17 mouse cellular contexts compared by ENCODE assay signal in genomic region chr3:140085385-140085784, GRCm38 (mm10).
A peak's percentile ranks its signal among the peaks of the same experiment; 100 is the strongest.
DNase-seq lines count a peak whose midpoint lies in the region.
"Had no signal": no experiment of that assay in that cellular context is flagged by ENCODE, and none has a peak within 500 bp of the region (broad histone marks: within the 10 kb centered on the region; RNA-seq: fewer than 3 reads in every experiment).

No protein-coding gene starts in this region.

- peak; percentile 6 to 31 for DNase-seq in frontal cortex, adult 2 months (ENCODE audit: extremely low spot score in 1 of 2, low spot score in 1 of 2)
- DNase-seq in frontal cortex, postnatal 10 days (ENCODE audit: low spot score in 2 of 2) = no peak
- peak; percentile 16 for DNase-seq in right cerebral cortex, adult 18-20 months
- DNase-seq in right cerebral cortex, postnatal 36 days (ENCODE audit: low spot score in 2 of 2) = no peak
- peak; percentile 77 for DNase-seq in brain, adult 2 months (ENCODE audit: low read depth, low spot score)
- DNase-seq in urinary bladder, postnatal 14 days (ENCODE audit: low spot score) = no peak
- no peak for DNase-seq in urinary bladder, postnatal 10 days (ENCODE audit: low spot score)
- DNase-seq: adrenal gland, adult 8-10 months; adrenal gland, postnatal 14 days; adrenal gland, postnatal 36 days; cerebellum, adult 11 months; cerebellum, adult 18-20 months; cerebellum, adult 8-10 months; cerebellum, adult 9-11 months; cerebellum, postnatal 14 days; cerebellum, postnatal 36 days; embryo, embryonic 11 days had no signal

Comparison
In these comparisons a context has a peak if more than half of its experiments do, and no peak if none do; other contexts are left out.
1. DNase-seq: peak in frontal cortex, adult 2 months (2 of 2), right cerebral cortex, adult 18-20 months (single experiment) and brain, adult 2 months (single experiment); none in frontal cortex, postnatal 10 days (0 of 2), right cerebral cortex, postnatal 36 days (0 of 2), urinary bladder, postnatal 14 days (single experiment) and urinary bladder, postnatal 10 days (single experiment).